Mouse (Mus musculus): Measurements from ENCODE around the gene Hnrnph2.

The Hnrnph2 gene

GRCm38 (mm10) chrX:134612285-134612959 lies 11.4 kb downstream of the Hnrnph2 start:
- DNase-seq (ENCODE audit: low read depth, low spot score) = peak; percentile 15

GRCm38 (mm10) chrX:134614306-134614705 lies 13.3 kb downstream of the Hnrnph2 start:
- no peak for DNase-seq (ENCODE audit: low read depth, low spot score)

- DNase-seq (ENCODE audit: low read depth, low spot score) = no peak
Observed at GRCm38 (mm10) chrX:134619695-134620094, 18.7 kb downstream of the Hnrnph2 start.

GRCm38 (mm10) chrX:134620254-134620865 lies 19.4 kb downstream of the Hnrnph2 start:
- DNase-seq (ENCODE audit: low read depth, low spot score) = no peak

GRCm38 (mm10) chrX:134621685-134622084 lies 20.7 kb downstream of the Hnrnph2 start:
- DNase-seq (ENCODE audit: low read depth, low spot score) = no peak

- no peak for DNase-seq (ENCODE audit: low read depth, low spot score)
Observed at GRCm38 (mm10) chrX:134623350-134623749, 22.4 kb downstream of the Hnrnph2 start.

GRCm38 (mm10) chrX:134628200-134628599 lies 27.2 kb downstream of the Hnrnph2 start:
- DNase-seq (ENCODE audit: low read depth, low spot score) = no peak

GRCm38 (mm10) chrX:134632710-134633109 lies 31.7 kb downstream of the Hnrnph2 start:
- DNase-seq (ENCODE audit: low read depth, low spot score) = no peak

- DNase-seq (ENCODE audit: low read depth, low spot score) = no peak
Observed at GRCm38 (mm10) chrX:134635111-134635510, 34.1 kb downstream of the Hnrnph2 start.

GRCm38 (mm10) chrX:134635860-134636259 lies 34.9 kb downstream of the Hnrnph2 start:
- no peak for DNase-seq (ENCODE audit: low read depth, low spot score)

- no peak for DNase-seq (ENCODE audit: low read depth, low spot score)
Observed at GRCm38 (mm10) chrX:134641000-134641760, 40.2 kb downstream of the Hnrnph2 start.

GRCm38 (mm10) chrX:134646338-134646737 lies 45.4 kb downstream of the Hnrnph2 start:
- DNase-seq (ENCODE audit: low read depth, low spot score) = no peak

- no peak for DNase-seq (ENCODE audit: low read depth, low spot score)
Observed at GRCm38 (mm10) chrX:134647421-134647820, 46.4 kb downstream of the Hnrnph2 start.

- peak; percentile 34 for DNase-seq (ENCODE audit: low read depth, low spot score)
Observed at GRCm38 (mm10) chrX:134648031-134648692, 47.2 kb downstream of the Hnrnph2 start.

- no peak for DNase-seq (ENCODE audit: low read depth, low spot score)
Observed at GRCm38 (mm10) chrX:134652061-134652460, 51.1 kb downstream of the Hnrnph2 start.

All from skeletal muscle tissue, adult 2 months (tissue).